Mouse (Mus musculus) cerebellum, adult 8-10 months (tissue): ENCODE measurements at regions not wholly inside any gene's neighbourhood (a gene's known extent, or its start where the extent isn't known, plus 50 kb on each side); places are given as distances from the start of the nearest gene placed in this dataset.

Source experiments
- DNase-seq: peaks from one replicate; pipeline ENCODE4 v3.0.0; 2022

- DNase-seq, result no peak
Measured at GRCm38 (mm10) chr2:128408718-128409117, 182.3 kb upstream of the Spdye4c start.

DNA sequence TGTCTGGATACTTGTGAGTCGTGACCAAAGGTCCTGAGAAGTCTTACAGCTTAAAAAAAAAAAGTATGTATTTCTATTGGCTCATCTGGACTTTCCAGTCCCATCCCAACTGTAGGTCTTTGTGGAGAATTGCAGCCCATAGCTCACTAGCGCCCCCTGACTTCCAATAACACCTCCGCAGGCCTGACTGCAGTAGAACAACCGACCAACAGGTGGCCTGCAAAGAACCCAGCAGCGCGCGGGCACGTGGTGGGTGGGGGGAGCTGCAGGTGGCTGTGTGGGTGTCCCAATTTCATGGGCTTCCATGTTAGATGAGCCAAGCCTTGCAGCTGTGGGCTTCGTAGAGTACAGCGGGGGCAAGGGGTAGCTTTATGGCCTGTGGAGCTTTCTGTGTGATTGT is 178.7 kb upstream of the Spdye4c start:
- DNase-seq, result no peak

DNA sequence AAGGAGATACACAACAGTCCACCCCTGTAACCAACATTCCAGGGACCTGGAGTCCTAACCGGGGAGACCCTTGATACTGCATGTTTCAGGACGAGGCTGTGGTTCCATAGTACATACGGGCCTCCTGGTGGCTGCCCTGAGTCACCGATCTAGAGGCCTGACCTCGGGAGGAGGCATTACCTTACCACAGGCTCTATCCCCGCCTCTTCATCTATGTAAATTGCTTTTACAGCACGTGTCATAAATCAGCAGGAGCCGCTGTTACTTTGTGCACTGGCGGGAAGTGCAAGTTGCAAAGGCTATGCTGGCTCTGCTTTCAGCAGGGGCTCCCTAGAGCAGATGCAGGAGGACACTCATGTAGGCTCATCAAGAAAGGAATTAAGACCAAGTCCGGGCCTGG is 178.0 kb upstream of the Spdye4c start:
- DNase-seq, result no peak

- no peak for DNase-seq
Measured at GRCm38 (mm10) chr2:128414588-128415240, 176.3 kb upstream of the Spdye4c start.

GRCm38 (mm10) chr2:128416416-128416815 is 174.6 kb upstream of the Spdye4c start:
- no peak for DNase-seq

- DNase-seq, result no peak
Measured at GRCm38 (mm10) chr2:128418960-128419359, 172.0 kb upstream of the Spdye4c start.

GRCm38 (mm10) chr2:128420406-128420805 is 170.6 kb upstream of the Spdye4c start:
- no peak for DNase-seq

- no peak for DNase-seq
Measured at GRCm38 (mm10) chr2:128422677-128423076, 168.3 kb upstream of the Spdye4c start.

- no peak for DNase-seq
Measured at GRCm38 (mm10) chr2:128424236-128424635, 166.8 kb upstream of the Spdye4c start.

DNA sequence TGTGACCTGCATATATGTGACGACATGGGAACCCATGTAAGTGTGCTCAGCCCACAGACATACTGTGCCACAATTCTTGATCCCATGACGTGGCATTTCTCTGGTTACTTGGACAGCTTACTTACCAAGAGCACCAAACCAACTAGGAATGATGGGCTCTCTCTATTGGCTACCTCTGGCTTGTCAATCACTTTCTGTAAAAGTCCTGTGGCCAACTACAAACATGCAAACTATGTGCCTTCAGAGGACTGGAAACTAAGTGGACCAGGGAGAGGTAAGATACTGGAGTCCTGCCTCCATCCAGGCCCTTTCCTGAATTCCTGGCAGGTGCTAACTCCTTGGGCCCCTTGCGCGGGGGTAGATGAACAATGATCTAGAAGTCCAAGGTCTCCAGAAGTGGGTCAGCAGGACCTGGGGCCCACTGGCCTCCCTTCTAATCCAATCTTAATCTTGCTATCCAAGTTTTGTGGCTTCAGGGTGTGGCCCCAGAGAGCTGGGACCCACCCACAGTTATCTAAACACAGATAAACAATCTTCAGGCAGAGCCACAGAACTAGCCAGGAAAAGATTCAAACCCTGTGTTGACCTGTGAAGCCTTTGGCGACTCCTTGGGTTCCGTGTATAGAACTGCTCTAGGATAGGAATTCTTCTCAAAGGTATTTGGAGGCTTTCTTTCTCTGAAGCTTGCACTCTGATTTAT is 163.7 kb upstream of the Spdye4c start:
- DNase-seq, result no peak

DNA sequence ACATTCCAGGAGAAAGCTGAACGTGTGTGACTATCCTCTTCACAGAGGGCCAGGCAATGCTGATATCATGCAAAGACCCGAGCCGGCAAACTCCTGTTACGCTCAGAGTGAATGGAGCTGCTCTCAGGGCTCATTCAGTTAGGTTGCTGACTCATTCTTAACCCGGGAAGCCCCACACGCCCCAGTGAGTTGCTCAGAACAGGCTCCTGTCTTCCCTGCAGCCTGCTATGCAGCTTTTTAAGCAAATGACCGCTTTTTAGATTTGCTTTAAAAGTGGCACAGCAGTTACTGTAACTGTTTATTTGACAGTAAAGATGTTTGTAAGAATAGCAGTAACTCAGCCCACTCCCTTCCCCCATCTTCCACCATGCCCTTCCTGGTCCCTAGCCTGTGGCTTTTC is 162.9 kb upstream of the Spdye4c start:
- DNase-seq, result no peak

DNA sequence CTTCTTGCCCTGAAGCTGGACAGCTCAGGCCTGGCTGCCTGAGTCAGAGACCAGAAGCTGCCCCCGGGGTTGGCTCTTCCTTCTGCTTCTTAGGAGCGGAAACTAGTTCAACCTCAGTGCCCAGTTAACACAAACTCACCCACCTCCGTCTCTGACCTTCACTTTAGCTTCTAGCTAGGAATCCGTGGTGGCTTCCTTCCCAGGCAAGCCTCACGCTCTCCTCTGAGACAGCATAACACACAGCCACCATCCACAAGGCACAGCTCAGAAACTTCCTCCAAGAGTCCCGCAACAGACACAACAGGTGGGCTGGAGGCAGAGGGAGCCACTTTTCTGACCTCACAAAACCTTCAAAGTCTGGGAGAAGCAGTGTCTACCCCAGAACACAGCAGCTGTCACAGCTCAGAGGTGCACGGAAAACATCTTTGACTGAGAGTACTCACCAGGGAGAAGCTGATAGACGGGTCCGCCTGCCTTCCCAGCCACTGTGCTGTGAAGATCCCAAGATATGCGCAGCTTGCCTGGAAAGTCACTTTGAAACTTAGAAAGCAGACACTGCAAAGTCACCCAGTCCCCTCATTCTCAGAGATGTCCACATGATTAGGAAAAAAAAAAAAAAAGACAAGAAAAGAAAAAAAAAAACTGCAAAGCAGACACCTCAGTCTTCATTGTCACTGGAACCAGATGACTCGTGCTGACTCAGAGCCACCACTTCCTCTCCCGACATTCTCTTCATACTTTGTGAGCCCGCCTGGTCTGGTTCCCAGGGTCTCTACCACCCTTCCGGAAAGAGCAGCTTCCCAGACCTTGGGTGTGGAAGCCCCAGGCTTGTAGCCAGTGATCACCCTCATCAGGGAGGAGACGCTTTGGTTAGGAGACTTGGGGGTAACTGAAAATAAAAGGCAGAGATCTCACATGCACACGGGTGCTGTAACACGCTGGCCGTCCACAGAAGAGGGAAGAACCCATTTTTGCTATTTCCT is 162.1 kb upstream of the Spdye4c start:
- DNase-seq, result no peak

- DNase-seq, result no peak
Measured at GRCm38 (mm10) chr2:128429786-128430185, 161.2 kb upstream of the Spdye4c start.

GRCm38 (mm10) chr2:128430776-128431291 is 160.2 kb upstream of the Spdye4c start:
- DNase-seq, result no peak

- no peak for DNase-seq
Measured at GRCm38 (mm10) chr2:128431751-128432150, 159.3 kb upstream of the Spdye4c start.

DNA sequence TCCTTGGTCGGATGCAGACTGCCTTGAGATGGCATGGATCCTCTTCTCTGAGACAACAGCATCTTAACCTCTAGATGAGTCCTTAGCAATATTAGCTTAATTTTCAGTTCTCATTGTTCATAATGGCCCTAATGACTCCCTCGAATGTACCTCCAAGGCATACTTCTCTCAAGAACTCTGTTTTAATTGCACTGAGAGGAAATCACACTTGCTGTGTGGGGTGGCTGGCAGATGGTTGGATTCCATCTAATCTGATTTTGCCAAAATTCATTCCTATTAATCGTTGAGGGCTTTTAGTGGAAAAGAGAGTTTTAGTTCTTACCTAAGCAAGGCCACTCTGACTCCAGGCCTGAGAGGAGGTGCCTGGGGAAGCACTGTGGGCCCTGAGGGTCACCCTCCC is 158.3 kb upstream of the Spdye4c start:
- DNase-seq, result no peak

DNA sequence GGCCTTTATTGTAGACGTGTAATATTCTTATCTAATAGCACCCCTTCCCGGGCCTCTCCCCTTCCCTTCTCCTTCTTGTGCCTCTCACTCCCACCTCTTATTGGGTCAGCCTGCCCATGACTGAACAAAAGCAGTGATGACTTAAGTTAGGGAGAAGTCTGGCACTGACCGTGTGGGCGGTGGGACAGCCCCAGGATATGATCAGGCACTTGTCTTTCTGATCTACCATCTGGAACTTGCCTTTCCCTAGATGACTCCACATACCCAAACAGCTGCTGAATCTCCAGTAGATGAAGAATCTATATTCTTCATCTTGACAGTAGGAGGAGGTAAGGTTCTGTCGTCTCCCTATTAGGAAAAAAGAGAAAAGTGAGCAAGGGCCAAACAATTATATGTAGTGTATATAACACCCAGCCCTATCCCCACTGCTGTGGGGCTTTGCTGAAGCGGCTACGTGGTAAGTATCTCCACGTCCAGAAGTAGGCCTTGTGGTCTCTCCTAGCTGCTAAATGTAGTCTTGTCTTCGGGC is 157.4 kb upstream of the Spdye4c start:
- DNase-seq, result no peak

- DNase-seq, result no peak
Measured at GRCm38 (mm10) chr2:128434200-128434977, 156.6 kb upstream of the Spdye4c start.

DNA sequence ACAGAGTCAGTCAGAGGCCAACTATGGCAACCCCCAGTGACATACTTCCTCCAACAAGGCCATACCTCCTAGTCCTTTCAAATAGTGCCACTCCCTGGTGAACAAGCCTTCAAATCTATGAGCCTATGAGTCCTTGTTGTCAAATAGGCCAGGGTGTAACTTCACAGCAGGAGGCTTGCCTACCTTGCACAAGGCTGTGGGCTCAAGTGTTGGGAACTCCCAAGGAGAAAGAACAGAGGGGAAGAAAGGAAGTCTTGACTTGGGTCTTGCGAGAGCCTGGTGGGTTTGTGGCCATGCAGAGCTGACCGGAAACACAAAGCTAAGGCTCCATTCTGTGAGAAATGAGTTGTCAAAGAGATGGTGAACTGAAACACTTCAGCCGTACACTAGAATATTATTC is 154.6 kb upstream of the Spdye4c start:
- DNase-seq, result no peak

- no peak for DNase-seq
Measured at GRCm38 (mm10) chr2:128437698-128438097, 153.3 kb upstream of the Spdye4c start.

DNA sequence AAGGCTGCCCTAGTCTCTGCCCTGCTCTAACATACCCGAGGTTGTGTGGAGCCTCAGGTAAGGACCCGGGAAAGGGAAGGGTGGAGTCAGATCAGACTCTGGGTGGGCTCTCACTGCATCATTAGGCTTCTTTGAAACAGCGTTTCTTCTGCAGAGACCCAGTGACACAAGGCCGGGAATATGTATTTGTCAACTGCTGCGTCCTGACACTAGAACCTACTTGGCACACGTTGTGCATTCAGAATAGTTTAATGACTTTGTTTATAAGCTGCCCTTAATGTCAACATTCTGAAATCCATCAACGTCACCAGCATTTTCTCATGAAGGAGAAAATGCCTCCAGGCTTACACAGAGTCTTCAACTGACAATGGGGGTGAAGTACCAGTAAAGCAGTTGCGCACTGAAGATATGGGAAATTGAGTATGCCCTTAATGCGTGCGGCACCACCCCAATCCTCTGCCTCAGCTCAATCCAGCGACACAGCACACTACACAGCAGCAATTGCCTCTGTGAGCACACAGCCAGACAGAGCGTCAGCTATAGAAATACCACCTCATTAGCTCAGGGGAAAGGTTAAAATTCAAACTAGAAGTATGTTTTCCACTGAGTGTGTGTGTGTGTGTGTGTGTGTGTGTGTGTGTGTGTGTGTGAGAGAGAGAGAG is 152.7 kb upstream of the Spdye4c start:
- DNase-seq, result no peak

DNA sequence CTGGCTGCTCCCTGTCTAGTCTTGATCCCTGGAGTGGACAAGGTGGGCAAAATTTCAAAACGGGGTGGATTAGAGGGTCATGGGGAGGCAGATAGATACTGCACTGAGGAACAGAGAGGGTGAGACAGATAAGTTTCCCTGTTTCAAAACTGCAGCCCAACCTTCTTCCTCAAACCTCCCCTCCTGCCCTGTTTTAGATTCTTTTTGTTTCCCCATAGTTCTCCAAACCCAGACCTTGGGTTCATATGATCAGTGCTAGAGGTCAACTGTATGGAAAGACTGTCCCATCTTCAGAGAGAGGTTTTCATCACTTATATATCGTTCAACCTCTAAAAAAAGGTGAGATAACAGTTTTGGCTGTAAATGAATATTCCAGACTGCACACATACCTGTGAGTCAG is 152.1 kb upstream of the Spdye4c start:
- no peak for DNase-seq
